Mouse (Mus musculus) midbrain, postnatal 0 days (tissue): ENCODE measurements around the gene Fam222a. TPM values are rescaled to one million over a fixed set of nuclear protein-coding genes. Genes with fewer than 3 reads are reported as not detected.

Experiments
- ATAC-seq: fragments of 200-750 bp; cut with Nextera tagmentation; 2 replicates; pipeline ENCODE4 v1.8.0; 2017; ENCODE audit warnings: moderate number of reproducible peaks, mild to moderate bottlenecking, moderate TSS enrichment, moderate library complexity; ENCODE audit not compliant: low FRiP score
- DNase-seq: peaks from one replicate; pipeline ENCODE4 v3.0.0-alpha.2; 2015; ENCODE audit warnings: low spot score
- H3K27ac ChIP-seq: fragments of 300-500 bp; sonication (generic); 2 replicates; pipeline ENCODE4 v1.5.1; 2014; ENCODE audit warnings: low read depth, mild to moderate bottlenecking, low read length, mixed read lengths
- H3K27me3 ChIP-seq: fragments of 300-500 bp; sonication (generic); 2 replicates; pipeline ENCODE4 v1.6.1; 2014; ENCODE audit warnings: low read length, control low read depth, mixed read lengths; ENCODE audit not compliant: insufficient read depth
- H3K36me3 ChIP-seq: fragments of 300-500 bp; sonication (generic); 2 replicates; pipeline ENCODE4 v1.6.1; 2014; ENCODE audit warnings: low read length, control low read depth, mixed read lengths; ENCODE audit not compliant: insufficient read depth
- H3K4me1 ChIP-seq: fragments of 300-500 bp; sonication (generic); 2 replicates; pipeline ENCODE4 v1.6.1; 2014; ENCODE audit warnings: mild to moderate bottlenecking, control low read depth, antibody characterized with exemption, low read length, mixed read lengths; ENCODE audit not compliant: insufficient read depth
- H3K4me2 ChIP-seq: fragments of 300-500 bp; sonication (generic); 2 replicates; pipeline ENCODE4 v1.6.1; 2014; ENCODE audit warnings: low read depth, mild to moderate bottlenecking, low read length, mixed read lengths; ENCODE audit not compliant: poor library complexity, severe bottlenecking
- H3K4me3 ChIP-seq: fragments of 300-500 bp; sonication (generic); 2 replicates; pipeline ENCODE4 v1.5.1; 2014; ENCODE audit warnings: low read depth, mild to moderate bottlenecking, low read length, moderate library complexity
- H3K9ac ChIP-seq: fragments of 300-500 bp; sonication (generic); replicated peaks from 2 replicates; pipeline ENCODE4 v1.6.1; 2014; ENCODE audit warnings: mild to moderate bottlenecking, low read length, moderate library complexity, mixed read lengths; ENCODE audit not compliant: poor library complexity, severe bottlenecking
- H3K9me3 ChIP-seq: fragments of 300-500 bp; sonication (generic); 2 replicates; pipeline ENCODE4 v1.6.1; 2016; ENCODE audit warnings: low read length, control low read depth
- CTCF ChIP-seq: IDR thresholded peaks from 2 replicates; pipeline ENCODE4 v1.5.1; 2016; ENCODE audit warnings: antibody characterized with exemption, mild to moderate bottlenecking
- WGBS: fragments of 180-500 bp; shearing (Covaris S2); extraction: QIAGEN DNeasy Blood & Tissue Kit; methylation state at CpG from one replicate; pipeline ENCODE4 v1.1.7; 2014; 5-methylcytosine and 5-hydroxymethylcytosine counted together
- polyA plus RNA-seq: library from polyadenylated mRNA; unstranded; fragments of >200 nt; fragmentation: Nextera tagmentation; extraction: Ambion mirVana; gene quantifications from 2 replicates; pipeline ENCODE4 v1.2.1, GENCODE M21; 2015
- total RNA-seq: library from RNA; depleted of rRNA; stranded (reverse); fragments of >200 nt; gene quantifications from 2 replicates; pipeline ENCODE4 v1.2.3, GENCODE M21; 2014

Gene Fam222a
- total and polyA plus RNA-seq, 2 experiments from 2014 or later, result 4.2 to 10.4 TPM

DNA sequence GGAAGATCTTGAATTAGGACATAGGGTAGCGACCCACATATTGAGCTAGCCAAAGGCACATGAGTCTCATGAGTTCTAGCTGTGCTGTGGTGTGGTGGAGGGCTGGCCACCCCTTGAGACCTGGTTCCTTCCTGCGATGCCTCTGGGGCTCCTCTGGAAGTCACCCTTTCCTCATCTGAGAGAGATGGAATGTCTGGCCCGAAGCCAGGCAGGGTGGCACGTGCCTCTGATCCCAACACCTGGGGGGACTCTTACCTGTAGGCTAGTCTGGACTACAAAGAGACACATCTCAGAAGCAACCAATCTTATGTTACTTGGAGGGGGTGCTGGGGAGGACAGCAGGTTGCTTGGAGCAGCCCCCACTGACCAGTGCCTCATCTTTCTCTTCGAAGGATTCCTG, 26.1 kb downstream of the Fam222a start:
- WGBS, result 91% methylated on average over 5 of the region's 5 CpGs
- DNase-seq (no peak), ATAC-seq (no peak)
- Histone ChIP-seq H3K27me3 (no peaks in the 10 kb centered on the region), H3K4me2 (no peak overlapping the region), H3K36me3 (peaks cover 7% of the 10 kb centered on the region), H3K27ac (no peak overlapping the region), H3K9me3 (no peaks in the 10 kb centered on the region), H3K9ac (no peak overlapping the region), H3K4me3 (no peak overlapping the region), H3K4me1 (peaks cover 32% of the 10 kb centered on the region)
- TF ChIP-seq CTCF, result no peak

DNA sequence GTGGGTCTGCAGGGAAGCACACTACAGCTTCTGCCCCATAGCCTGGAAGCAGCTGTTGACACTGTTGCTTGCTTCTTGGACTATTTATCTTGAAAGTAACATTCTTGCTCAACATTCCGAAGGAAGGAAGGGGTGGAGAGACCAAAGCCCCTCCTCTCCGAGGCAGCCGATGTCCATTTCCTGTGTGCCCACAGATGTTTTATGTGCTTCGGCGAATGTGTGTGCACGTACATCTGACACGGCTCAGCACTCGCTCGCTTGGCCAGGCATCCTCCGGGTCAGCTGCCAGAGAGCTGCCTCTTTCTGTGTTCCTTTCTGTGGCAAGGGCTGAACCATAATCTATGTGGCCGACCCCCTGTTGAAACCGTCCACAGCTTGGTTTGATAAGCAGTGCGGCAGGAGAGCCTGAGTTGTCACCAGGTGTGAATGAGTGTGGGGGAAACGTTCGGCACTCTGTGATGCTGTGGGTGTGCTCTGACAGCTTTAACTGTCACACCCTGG, 27.0 kb downstream of the Fam222a start:
- H3K9ac ChIP-seq, result no peak overlapping the region
- DNase-seq, result no peak
- H3K4me1 ChIP-seq, result peaks cover 25% of the 10 kb centered on the region
- no peak overlapping the region for H3K4me2 ChIP-seq
- no peak overlapping the region for H3K4me3 ChIP-seq
- peaks cover 7% of the 10 kb centered on the region for H3K36me3 ChIP-seq
- TF ChIP-seq CTCF, result no peak
- no peak overlapping the region for H3K27ac ChIP-seq
- no peak for ATAC-seq
- no peaks in the 10 kb centered on the region for H3K9me3 ChIP-seq
- H3K27me3 ChIP-seq, result no peaks in the 10 kb centered on the region
- 91% methylated on average over 15 of the region's 15 CpGs for WGBS

DNA sequence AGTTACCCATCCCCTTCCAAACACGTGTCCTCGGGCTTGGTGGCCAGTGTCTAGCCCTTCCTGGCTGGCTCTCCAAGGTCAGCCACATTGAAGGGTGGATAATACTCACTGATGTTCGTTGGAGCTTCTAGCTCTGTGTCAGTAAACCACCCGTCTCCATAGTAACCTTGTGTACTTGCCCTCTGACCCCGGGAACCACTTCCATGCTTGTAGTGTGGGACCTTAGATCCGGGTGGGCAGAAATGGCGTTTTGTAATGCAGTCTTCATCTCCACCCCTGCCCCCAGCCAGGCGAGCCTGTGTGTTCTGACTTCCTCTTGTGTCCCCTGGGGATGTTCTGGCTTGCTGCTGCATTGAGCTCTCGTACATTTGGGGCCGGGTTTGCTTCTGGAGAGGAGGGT, 28.8 kb downstream of the Fam222a start:
- no peak overlapping the region for H3K4me3 ChIP-seq
- peaks cover 7% of the 10 kb centered on the region for H3K36me3 ChIP-seq
- ATAC-seq (no peak), DNase-seq (no peak)
- no peak overlapping the region for H3K4me2 ChIP-seq
- no peaks in the 10 kb centered on the region for H3K27me3 ChIP-seq
- H3K4me1 ChIP-seq, result peaks cover 15% of the 10 kb centered on the region
- WGBS, result 32% methylated on average over 10 of the region's 10 CpGs
- H3K9ac ChIP-seq, result no peak overlapping the region
- H3K9me3 ChIP-seq, result no peaks in the 10 kb centered on the region
- no peak overlapping the region for H3K27ac ChIP-seq
- TF ChIP-seq CTCF, result no peak

DNA sequence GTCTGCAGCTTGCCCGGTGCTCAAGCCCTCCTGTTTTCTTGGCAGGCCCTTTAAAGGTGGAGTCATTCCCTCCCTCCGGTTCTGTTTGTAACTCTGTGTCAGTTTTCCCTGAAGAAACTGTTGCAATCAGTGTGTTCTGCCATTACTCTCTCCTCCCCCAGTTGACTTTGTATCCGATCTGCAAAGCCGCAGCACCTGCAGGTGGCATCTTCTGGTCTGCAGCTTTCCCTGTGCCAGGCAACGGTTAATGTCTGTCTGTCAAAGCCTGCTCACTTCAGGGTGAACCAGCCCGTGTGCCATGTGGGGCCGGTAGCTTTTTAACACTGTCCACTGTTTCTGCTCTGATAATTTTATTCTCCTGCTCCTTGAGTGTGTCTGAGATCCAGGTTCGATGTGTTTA, 29.4 kb downstream of the Fam222a start:
- H3K27ac ChIP-seq, result no peak overlapping the region
- no peak for TF ChIP-seq CTCF
- H3K27me3 ChIP-seq, result no peaks in the 10 kb centered on the region
- H3K9ac ChIP-seq, result no peak overlapping the region
- H3K36me3 ChIP-seq, result peaks cover 7% of the 10 kb centered on the region
- H3K4me1 ChIP-seq, result peaks cover 10% of the 10 kb centered on the region
- DNase-seq (no peak), ATAC-seq (no peak)
- H3K4me3 ChIP-seq, result no peak overlapping the region
- H3K4me2 ChIP-seq, result no peak overlapping the region
- 45% methylated on average over 8 of the region's 8 CpGs for WGBS
- H3K9me3 ChIP-seq, result no peaks in the 10 kb centered on the region

DNA sequence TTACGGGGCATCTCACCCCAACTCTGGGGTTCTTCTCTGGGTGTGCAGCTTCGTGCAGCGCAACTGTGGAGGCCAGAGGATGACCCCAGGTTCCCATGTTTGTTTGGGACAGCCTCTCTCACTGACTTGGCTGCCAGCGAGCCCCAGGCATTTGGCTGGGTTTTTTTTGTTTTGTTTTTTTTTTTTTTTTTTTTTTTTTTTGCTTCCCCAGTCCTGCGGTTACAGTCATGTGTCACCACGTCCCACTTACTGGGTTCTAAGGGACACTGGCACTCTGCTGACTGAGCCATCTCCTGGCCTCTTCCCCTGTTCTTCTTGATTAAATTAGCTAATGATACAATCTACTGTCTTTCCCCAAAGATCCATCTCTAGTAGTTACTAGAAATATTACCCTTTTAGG, 29.8 kb downstream of the Fam222a start:
- H3K9ac ChIP-seq, result no peak overlapping the region
- ATAC-seq, result no peak
- H3K4me2 ChIP-seq, result no peak overlapping the region
- no peak for DNase-seq
- 43% methylated on average over 6 of the region's 6 CpGs for WGBS
- H3K4me1 ChIP-seq, result peaks cover 9% of the 10 kb centered on the region
- H3K9me3 ChIP-seq, result no peaks in the 10 kb centered on the region
- no peak overlapping the region for H3K27ac ChIP-seq
- TF ChIP-seq CTCF, result no peak
- H3K4me3 ChIP-seq, result no peak overlapping the region
- H3K27me3 ChIP-seq, result no peaks in the 10 kb centered on the region
- peaks cover 7% of the 10 kb centered on the region for H3K36me3 ChIP-seq

DNA sequence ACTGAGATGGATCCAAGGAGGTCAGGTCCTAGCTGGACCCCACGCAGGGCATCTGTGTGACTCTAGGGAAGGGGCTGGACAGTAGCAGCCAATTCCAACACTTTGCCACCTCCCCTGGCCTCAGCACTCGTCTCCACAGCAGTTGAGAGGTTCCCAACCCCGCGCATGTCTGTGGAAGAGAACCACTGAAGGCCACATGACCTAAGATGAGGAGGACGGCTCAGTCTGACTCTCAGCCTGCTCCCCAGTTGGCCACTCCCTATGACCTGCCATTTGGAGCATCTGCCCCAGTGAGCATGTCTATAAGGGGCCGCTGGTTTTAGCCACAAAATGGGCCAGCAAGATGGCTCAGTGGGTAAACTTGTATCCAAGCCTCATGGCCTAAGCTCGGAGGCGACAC, 34.2 kb downstream of the Fam222a start:
- 80% methylated on average over 8 of the region's 8 CpGs for WGBS
- H3K9me3 ChIP-seq, result no peaks in the 10 kb centered on the region
- H3K9ac ChIP-seq, result no peak overlapping the region
- H3K4me3 ChIP-seq, result no peak overlapping the region
- no peaks in the 10 kb centered on the region for H3K27me3 ChIP-seq
- ATAC-seq, result no peak
- no peaks in the 10 kb centered on the region for H3K36me3 ChIP-seq
- peaks cover 5% of the 10 kb centered on the region; the same call in 1 of the 2 replicates for H3K4me1 ChIP-seq
- DNase-seq, result no peak
- no peak overlapping the region for H3K4me2 ChIP-seq
- no peak for TF ChIP-seq CTCF
- no peak overlapping the region for H3K27ac ChIP-seq
